Mouse (Mus musculus) kidney, postnatal 0 days (tissue): ENCODE results near the gene Anxa2. TPM values are rescaled to one million over a fixed set of nuclear protein-coding genes. Genes with fewer than 3 reads are reported as not detected.

Source experiments
- ATAC-seq: fragments of 200-750 bp; cut with Nextera tagmentation; replicated peaks from 2 replicates; pipeline ENCODE4 v1.8.0; 2017; ENCODE audit warnings: low read depth, moderate number of reproducible peaks, moderate TSS enrichment, moderate library complexity; ENCODE audit not compliant: low FRiP score
- DNase-seq: peaks from one replicate; pipeline ENCODE4 v3.0.0-alpha.2; 2016; ENCODE audit warnings: low spot score
- H3K27ac ChIP-seq: fragments of 300-500 bp; sonication (generic); 2 replicates; pipeline ENCODE4 v1.5.1; 2014; ENCODE audit warnings: mild to moderate bottlenecking
- H3K27me3 ChIP-seq: fragments of 300-500 bp; sonication (generic); 2 replicates; pipeline ENCODE4 v1.6.1; 2014; ENCODE audit warnings: low read length, mixed read lengths; ENCODE audit not compliant: insufficient read depth
- H3K36me3 ChIP-seq: fragments of 300-500 bp; sonication (generic); 2 replicates; pipeline ENCODE4 v1.6.1; 2014; ENCODE audit warnings: low read length, mixed read lengths; ENCODE audit not compliant: insufficient read depth
- H3K4me1 ChIP-seq: fragments of 300-500 bp; sonication (generic); replicated peaks from 2 replicates; pipeline ENCODE4 v1.6.1; 2014; ENCODE audit warnings: antibody characterized with exemption, low read length, mixed read lengths; ENCODE audit not compliant: insufficient read depth
- H3K4me2 ChIP-seq: fragments of 300-500 bp; sonication (generic); 2 replicates; pipeline ENCODE4 v1.6.1; 2014; ENCODE audit warnings: mild to moderate bottlenecking, low read length, moderate library complexity, mixed read lengths
- H3K4me3 ChIP-seq: fragments of 300-500 bp; sonication (generic); replicated peaks from 2 replicates; pipeline ENCODE4 v1.5.1; 2014; ENCODE audit warnings: low read depth, low read length
- H3K9ac ChIP-seq: fragments of 300-500 bp; sonication (generic); 2 replicates; pipeline ENCODE4 v1.6.1; 2014; ENCODE audit warnings: low read depth, low read length
- H3K9me3 ChIP-seq: fragments of 300-500 bp; sonication (generic); replicated peaks from 2 replicates; pipeline ENCODE4 v1.6.1; 2016; ENCODE audit warnings: low read length, inconsistent platforms, mixed read lengths
- CTCF ChIP-seq: IDR thresholded peaks from 2 replicates; pipeline ENCODE4 v1.5.1; 2016; ENCODE audit warnings: antibody characterized with exemption, low read depth, mild to moderate bottlenecking, moderate library complexity
- WGBS: fragments of 180-500 bp; shearing (Covaris S2); extraction: QIAGEN DNeasy Blood & Tissue Kit; methylation state at CpG from one replicate; pipeline ENCODE4 v1.1.7; 2014; 5-methylcytosine and 5-hydroxymethylcytosine counted together
- polyA plus RNA-seq: library from polyadenylated mRNA; unstranded; fragments of >200 nt; fragmentation: Nextera tagmentation; extraction: Ambion mirVana; gene quantifications from 2 replicates; pipeline ENCODE4 v1.2.1, GENCODE M21; 2015

Gene Anxa2
- polyA plus RNA-seq, 1 experiment from 2014 or later = 442 TPM

GRCm38 (mm10) chr9:69477195-69477823 is 23.9 kb downstream of the Anxa2 start:
- H3K27ac ChIP-seq = peak overlapping the region; percentile 60; the same call in 1 of the 2 replicates

GRCm38 (mm10) chr9:69477824-69478222 is 24.4 kb downstream of the Anxa2 start:
- TF ChIP-seq CTCF = no peak
- no peak for ATAC-seq
- H3K36me3 ChIP-seq = peaks cover 21% of the 10 kb centered on the region
- no peaks in the 10 kb centered on the region for H3K27me3 ChIP-seq
- DNase-seq = no peak
- 0 out of 2 replicates have a peak, but pooled peaks cover 6% of the 10 kb centered on the region for H3K4me1 ChIP-seq
- H3K9ac ChIP-seq = no peak overlapping the region
- WGBS = 48% methylated on average over 6 of the region's 6 CpGs
- no peak overlapping the region for H3K4me2 ChIP-seq
- H3K9me3 ChIP-seq = no peaks in the 10 kb centered on the region
- no peak overlapping the region for H3K4me3 ChIP-seq
- H3K27ac ChIP-seq = 0 out of 2 replicates have a peak overlapping the region, but pooled peaks have one; percentile 60

More at GRCm38 (mm10) chr9:69477195-69477823, 23.9 kb downstream of the Anxa2 start:
- peak overlapping the region; percentile 13; the same call in 1 of the 2 replicates for H3K4me2 ChIP-seq
- no peak for TF ChIP-seq CTCF
- peaks cover 19% of the 10 kb centered on the region for H3K36me3 ChIP-seq
- no peaks in the 10 kb centered on the region for H3K27me3 ChIP-seq
- ATAC-seq = no peak
- no peaks in the 10 kb centered on the region for H3K9me3 ChIP-seq
- no peak overlapping the region for H3K9ac ChIP-seq
- 0 out of 2 replicates have a peak, but pooled peaks cover 12% of the 10 kb centered on the region for H3K4me1 ChIP-seq
- DNase-seq = peak; percentile 76
- 28% methylated on average over 14 of the region's 14 CpGs for WGBS
- no peak overlapping the region for H3K4me3 ChIP-seq

GRCm38 (mm10) chr9:69480344-69480743 is 26.9 kb downstream of the Anxa2 start:
- Histone ChIP-seq H3K4me1 (0 out of 2 replicates have a peak, but pooled peaks cover 5% of the 10 kb centered on the region), H3K27ac (no peak overlapping the region), H3K36me3 (peaks cover 33% of the 10 kb centered on the region), H3K4me2 (no peak overlapping the region), H3K9me3 (no peaks in the 10 kb centered on the region), H3K9ac (no peak overlapping the region), H3K4me3 (no peak overlapping the region), H3K27me3 (no peaks in the 10 kb centered on the region)
- ATAC-seq = peak; percentile 57; the same call in 1 of the 2 replicates
- peak; percentile 87 for DNase-seq
- TF ChIP-seq CTCF = peak; percentile 97
- WGBS = 3% methylated on average over 1 of the region's 1 CpGs

DNA sequence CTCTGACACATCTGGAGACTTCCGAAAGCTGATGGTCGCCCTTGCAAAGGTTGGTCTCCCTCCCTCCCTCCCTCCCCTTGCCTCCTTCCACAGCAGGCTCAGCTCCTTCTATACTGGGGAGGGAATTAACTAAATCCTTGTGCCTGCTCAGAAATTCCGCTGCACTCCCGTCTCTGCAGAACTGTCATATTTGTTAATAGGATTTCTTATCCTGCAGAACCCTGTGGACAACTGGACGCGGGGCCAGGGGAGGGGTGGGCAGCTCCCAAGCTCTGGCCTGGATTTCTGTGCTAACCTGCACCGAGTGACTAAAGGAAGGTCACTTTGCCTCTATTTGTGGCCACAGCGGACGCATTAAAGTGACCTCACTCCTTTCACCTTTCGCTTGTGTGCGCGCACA is 30.4 kb downstream of the Anxa2 start:
- DNase-seq = no peak
- H3K4me1 ChIP-seq = no peaks in the 10 kb centered on the region
- no peak overlapping the region for H3K4me2 ChIP-seq
- peaks cover 50% of the 10 kb centered on the region for H3K36me3 ChIP-seq
- H3K4me3 ChIP-seq = no peak overlapping the region
- ATAC-seq = no peak
- WGBS = 72% methylated on average over 12 of the region's 12 CpGs
- H3K9ac ChIP-seq = no peak overlapping the region
- H3K27ac ChIP-seq = no peak overlapping the region
- no peaks in the 10 kb centered on the region for H3K27me3 ChIP-seq
- H3K9me3 ChIP-seq = no peaks in the 10 kb centered on the region
- no peak for TF ChIP-seq CTCF

DNA sequence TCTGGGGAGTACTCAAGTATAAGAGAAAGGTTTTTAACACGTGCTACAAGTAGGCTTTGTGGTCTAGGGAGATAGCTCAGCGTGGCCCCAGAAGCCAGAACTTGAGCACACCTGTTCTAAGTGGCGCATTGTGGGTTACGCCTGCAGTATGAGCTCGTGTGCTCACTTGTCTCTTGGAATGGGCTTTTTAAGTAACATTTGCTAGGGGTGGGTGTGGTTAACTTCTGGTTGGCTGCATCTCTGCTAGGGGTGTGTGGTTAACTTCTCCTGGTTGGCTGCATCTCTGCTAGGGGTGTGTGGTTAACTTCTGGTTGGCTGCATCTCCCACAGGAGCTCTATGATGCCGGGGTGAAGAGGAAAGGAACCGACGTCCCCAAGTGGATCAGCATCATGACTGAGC is 32.7 kb downstream of the Anxa2 start:
- Histone ChIP-seq H3K27ac (no peak overlapping the region), H3K4me1 (no peaks in the 10 kb centered on the region), H3K27me3 (no peaks in the 10 kb centered on the region), H3K4me2 (no peak overlapping the region), H3K9ac (no peak overlapping the region), H3K4me3 (no peak overlapping the region), H3K9me3 (no peaks in the 10 kb centered on the region), H3K36me3 (peaks cover 61% of the 10 kb centered on the region)
- ATAC-seq = no peak
- 69% methylated on average over 8 of the region's 8 CpGs for WGBS
- no peak for TF ChIP-seq CTCF
- no peak for DNase-seq

DNA sequence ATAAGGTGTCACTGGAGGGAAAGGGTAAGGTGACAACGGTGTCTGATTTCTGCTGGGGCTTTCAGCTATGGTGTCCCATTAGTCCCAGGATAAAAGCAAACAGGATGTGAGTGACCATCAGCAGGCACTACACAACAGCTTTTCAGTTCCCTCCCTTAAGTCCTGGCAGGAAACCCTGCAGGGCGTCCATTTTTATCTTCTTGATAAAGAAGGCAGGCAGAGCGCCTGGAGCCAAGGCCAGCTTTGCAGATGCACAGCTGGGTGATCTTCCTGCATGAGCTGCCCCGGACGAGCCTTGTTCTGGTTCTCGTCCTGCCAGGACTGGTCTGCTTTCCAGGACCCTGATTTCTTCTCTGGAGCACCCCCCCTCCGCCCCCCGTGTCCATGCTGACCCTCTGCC is 35.1 kb downstream of the Anxa2 start:
- ATAC-seq = no peak
- no peaks in the 10 kb centered on the region for H3K4me1 ChIP-seq
- H3K9me3 ChIP-seq = no peaks in the 10 kb centered on the region
- TF ChIP-seq CTCF = no peak
- no peak overlapping the region for H3K27ac ChIP-seq
- H3K4me2 ChIP-seq = no peak overlapping the region
- WGBS = 49% methylated on average over 8 of the region's 8 CpGs
- H3K4me3 ChIP-seq = no peak overlapping the region
- no peaks in the 10 kb centered on the region for H3K27me3 ChIP-seq
- no peak overlapping the region for H3K9ac ChIP-seq
- no peak for DNase-seq
- peaks cover 69% of the 10 kb centered on the region for H3K36me3 ChIP-seq
